Mouse (Mus musculus) spleen, embryonic (tissue): ENCODE data around the gene Olfr43.

Source experiments
- CTCF ChIA-PET: fragments of 350-600 bp; sonication (Branson Sonifier 250); formaldehyde crosslinking; loops from one replicate; lab custom pipeline; 2022; lab: Charles Lee

Gene Olfr43

DNA sequence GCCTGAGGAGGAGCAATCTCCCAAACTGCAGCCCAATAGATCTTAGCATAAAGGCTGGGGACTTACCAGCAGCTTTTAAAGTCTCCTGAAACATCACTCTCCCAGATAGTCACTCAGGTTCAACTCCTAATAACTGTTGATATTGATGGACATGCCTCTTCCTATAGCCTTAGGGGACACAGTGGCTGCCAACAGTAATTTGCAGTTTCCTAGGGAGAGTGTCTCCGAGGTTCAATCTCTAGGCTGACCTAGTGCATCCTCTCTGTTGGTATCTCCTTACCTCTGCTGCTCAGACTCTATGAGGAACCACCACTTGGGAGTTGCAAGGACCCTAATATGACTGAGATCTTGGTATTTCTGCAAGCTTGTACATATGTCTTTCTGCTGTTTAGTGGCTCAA lies at the start of gene Olfr43:
Olfr43 (minus strand) TSS at position 101 of the 400 bp plus-strand sequence.
- CTCF ChIA-PET = no interaction called here

DNA sequence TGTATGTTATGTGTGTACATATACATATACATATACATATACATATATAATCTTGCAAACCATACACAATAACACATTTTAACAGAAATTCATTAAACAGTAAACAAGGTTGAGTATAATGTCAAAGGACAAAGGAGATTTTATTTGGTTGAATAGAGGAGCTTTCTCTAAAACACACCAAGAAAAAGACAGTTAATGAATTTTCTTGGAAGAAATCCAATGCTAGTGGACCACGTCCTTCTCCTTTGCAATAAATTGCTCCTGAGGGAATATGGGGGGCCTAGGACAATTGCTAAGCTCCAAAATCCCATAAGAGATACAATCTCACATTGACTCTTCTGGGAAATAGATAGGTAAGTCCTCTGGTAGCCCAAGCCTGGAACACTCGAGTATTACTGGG lies 48.3 kb upstream of the Olfr43 start, which contains the start of gene Olfr406:
Olfr406 (plus strand) TSS at position 301 of the 400 bp plus-strand sequence.
- CTCF ChIA-PET = no interaction called here

DNA sequence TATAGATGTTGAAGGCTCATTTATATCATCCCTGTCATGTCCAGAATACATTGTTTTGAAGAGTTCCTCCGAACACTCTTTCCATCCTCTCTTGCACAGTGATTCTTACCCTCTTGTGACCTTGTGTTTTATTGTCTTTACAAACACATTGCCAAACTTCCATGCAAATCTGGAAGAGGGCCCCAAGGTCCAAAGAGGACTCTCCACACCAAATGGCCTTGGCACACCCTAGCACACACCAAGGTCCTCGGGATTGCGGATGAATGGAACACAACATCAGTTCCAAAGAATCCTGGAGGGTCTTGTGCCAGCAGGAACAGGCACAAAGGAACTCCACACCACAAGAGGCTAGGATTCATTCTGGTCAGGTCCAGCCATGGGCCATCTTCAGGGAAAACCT lies 30.0 kb upstream of the Olfr43 start:
- CTCF ChIA-PET = no interaction called here

DNA sequence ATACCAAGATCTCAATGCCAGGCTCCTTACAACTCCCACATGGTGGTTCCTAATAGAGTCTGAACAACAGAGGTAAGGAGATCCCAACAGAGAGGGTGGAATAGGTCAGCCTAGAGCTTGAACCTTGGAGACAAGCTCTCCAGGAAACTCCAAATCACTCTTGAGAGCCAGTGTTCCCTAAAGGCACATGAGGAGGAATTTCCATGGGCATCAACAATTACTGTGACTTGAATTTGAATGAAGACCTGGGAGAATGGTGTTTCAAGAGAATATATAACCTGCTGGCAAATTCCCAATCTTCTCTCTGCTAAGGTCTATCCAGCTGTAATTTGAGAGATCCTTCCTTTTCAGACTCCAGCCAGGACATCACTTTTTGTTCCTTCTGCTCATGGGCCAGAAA lies 25.2 kb downstream of the Olfr43 start, which contains the start of gene Olfr403:
Olfr403 (plus strand) TSS at position 301 of the 400 bp plus-strand sequence.
- CTCF ChIA-PET = no interaction called here

DNA sequence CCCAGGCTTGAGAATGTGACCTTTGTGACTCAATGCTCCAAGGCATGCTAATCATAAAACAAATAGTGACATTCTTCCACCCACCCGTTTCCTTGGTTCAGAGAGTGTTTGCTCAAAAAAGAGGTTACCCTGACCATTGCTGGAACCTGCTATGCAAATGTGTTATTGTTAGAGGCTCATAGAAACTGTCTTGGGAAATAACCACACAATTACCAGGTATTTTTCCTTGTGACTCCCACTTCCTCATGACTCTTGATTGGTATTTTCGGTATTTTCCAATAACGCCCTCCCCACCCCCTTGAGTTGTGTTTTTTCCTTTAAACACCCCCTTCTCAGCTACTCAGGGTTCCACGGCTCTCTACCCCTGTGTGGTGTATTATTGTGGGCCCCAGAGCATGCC lies 27.4 kb downstream of the Olfr43 start:
- CTCF ChIA-PET = no interaction called here

DNA sequence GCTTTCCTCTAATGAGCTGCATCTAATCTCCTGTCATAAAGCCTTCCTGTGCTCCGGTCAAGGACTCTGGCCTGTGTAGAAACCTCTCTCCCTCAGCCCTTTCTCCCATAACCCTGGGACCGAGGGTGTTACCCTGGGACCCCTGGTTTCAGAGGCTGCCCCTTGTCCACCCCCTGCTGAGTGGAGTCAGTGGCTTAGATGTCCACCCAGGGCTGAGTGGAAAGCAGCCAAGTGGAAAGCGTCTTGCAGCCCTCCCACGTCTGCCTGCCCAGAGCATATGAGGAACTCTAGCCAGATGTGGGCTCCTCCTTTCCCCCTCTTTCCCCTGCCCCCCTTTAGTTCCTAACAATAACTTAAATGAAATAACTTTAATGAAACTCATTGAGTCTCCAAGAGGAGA lies 28.0 kb downstream of the Olfr43 start:
- CTCF ChIA-PET = no interaction called here

DNA sequence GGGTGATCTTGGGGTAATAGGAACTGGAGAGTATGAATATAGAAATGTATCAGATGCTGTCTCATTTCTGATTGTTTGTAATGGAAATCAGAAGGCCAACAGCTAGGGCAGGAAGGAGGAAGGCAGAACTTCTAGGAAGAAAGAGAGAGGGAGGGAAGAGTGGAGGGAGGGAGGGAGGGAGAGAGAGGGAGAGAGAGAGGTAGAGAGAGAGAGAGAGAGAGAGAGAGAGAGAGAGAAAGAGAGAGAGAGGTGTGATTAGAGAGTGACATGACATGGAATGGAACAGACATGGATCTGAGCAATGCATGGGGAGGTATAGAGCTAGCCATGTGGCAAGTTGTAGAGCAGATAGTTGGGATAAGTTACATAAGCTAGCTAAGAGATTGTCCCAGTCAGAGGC lies 42.4 kb downstream of the Olfr43 start:
- CTCF ChIA-PET = no interaction called here
